Mouse (Mus musculus): Measurements from ENCODE around the gene Prmt7.

DNA sequence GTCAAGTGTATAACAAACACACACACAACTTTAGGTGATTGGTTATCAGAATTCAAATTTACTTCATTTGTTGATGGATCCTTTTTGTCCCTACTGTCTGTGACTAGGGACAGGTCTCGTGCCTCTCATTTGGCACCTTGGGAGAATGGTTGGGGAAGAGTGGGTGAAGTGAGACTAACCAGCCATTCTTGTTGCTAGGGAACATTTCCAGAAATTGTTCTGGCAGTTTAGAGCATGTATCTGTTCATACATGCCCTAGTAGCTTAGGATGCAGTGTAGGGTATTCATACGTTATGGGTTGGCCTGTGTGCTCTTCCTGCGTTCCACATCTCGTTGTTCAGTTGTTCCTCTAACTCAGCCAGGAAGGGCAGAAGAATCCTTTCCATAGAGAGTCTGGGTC lies 21.6 kb upstream of the Prmt7 start:
- TF ChIP-seq CTCF (IDR thresholded peaks at IDR 0.05; ENCODE audit: low read depth, low read length) (no peak), POLR2AphosphoS5 (IDR thresholded peaks at IDR 0.05; ENCODE audit: insufficient replicate concordance, low read depth, low read length) (no peak), TAL1 (conservative IDR thresholded peaks at IDR 0.05; ENCODE audit: low read depth, low read length) (no peak), GATA1 (IDR thresholded peaks at IDR 0.05; ENCODE audit: borderline replicate concordance, low read length) (no peak), GATA2 (IDR thresholded peaks at IDR 0.05; ENCODE audit: borderline replicate concordance, low read depth, low read length) (no peak)

Measured in G1E (cell line).